Mouse (Mus musculus): Measurements from ENCODE around the gene Cmtm2b. TPM values are rescaled to one million over a fixed set of nuclear protein-coding genes. Genes with fewer than 3 reads are reported as not detected.
"Not testable (repeated sequence)": the region's sequence is repeated elsewhere in the genome, so short reads cannot be mapped to it uniquely, and the experiment has no call there.

Cmtm2b gene
- not detected for total RNA-seq (2022)

GRCm38 (mm10) chr8:104321930-104322329 is at the start of gene Cmtm2b:
Cmtm2b (plus strand) TSS chr8:104322230.
- DNase-seq (ENCODE audit: low spot score in 2 of 2), result not testable (repeated sequence)

- not testable (repeated sequence) for DNase-seq (ENCODE audit: low spot score in 2 of 2)
Observed at GRCm38 (mm10) chr8:104293081-104293480, 28.9 kb upstream of the Cmtm2b start, which contains the start of gene Cmtm2a. Cmtm2a (minus strand) TSS chr8:104293181.

- DNase-seq (ENCODE audit: low spot score in 2 of 2), result no peak
Observed at GRCm38 (mm10) chr8:104294396-104294795, 27.6 kb upstream of the Cmtm2b start.

GRCm38 (mm10) chr8:104301577-104301976 is 20.5 kb upstream of the Cmtm2b start:
- DNase-seq (ENCODE audit: low spot score in 2 of 2), result peak; percentile 7 to 9

- DNase-seq (ENCODE audit: low spot score in 2 of 2), result not testable (repeated sequence)
Observed at GRCm38 (mm10) chr8:104302536-104302935, 19.5 kb upstream of the Cmtm2b start.

- no peak for DNase-seq (ENCODE audit: low spot score in 2 of 2)
Observed at GRCm38 (mm10) chr8:104304962-104305361, 17.1 kb upstream of the Cmtm2b start.

GRCm38 (mm10) chr8:104308341-104308740 is 13.7 kb upstream of the Cmtm2b start:
- DNase-seq (ENCODE audit: low spot score in 2 of 2), result not testable (repeated sequence)

- DNase-seq (ENCODE audit: low spot score in 2 of 2), result peak in 1 of 2 experiments; percentile 10
Observed at GRCm38 (mm10) chr8:104309441-104310155, 12.4 kb upstream of the Cmtm2b start, which contains the start of the genes Gm45711 and Cmtm1. Gm45711 (minus strand) TSS chr8:104310081. Cmtm1 (minus strand) TSS chr8:104310145.

- not testable (repeated sequence) for DNase-seq (ENCODE audit: low spot score in 2 of 2)
Observed at GRCm38 (mm10) chr8:104312023-104312422, 10.0 kb upstream of the Cmtm2b start.

GRCm38 (mm10) chr8:104313311-104313710 is 8.7 kb upstream of the Cmtm2b start:
- DNase-seq (ENCODE audit: low spot score in 2 of 2), result no peak

GRCm38 (mm10) chr8:104321267-104321666 is 763 bp upstream of the Cmtm2b start, which contains the start of gene Gm11020:
Gm11020 (plus strand) TSS chr8:104321567.
- not testable (repeated sequence) for DNase-seq (ENCODE audit: low spot score in 2 of 2)

- DNase-seq (ENCODE audit: low spot score in 2 of 2), result no peak
Observed at GRCm38 (mm10) chr8:104332665-104333631, 10.9 kb downstream of the Cmtm2b start.

- DNase-seq (ENCODE audit: low spot score in 2 of 2), result no peak
Observed at GRCm38 (mm10) chr8:104333786-104334185, 11.8 kb downstream of the Cmtm2b start.

GRCm38 (mm10) chr8:104334196-104334595 is 12.2 kb downstream of the Cmtm2b start:
- DNase-seq (ENCODE audit: low spot score in 2 of 2), result no peak

GRCm38 (mm10) chr8:104336806-104337205 is 14.8 kb downstream of the Cmtm2b start:
- no peak for DNase-seq (ENCODE audit: low spot score in 2 of 2)

GRCm38 (mm10) chr8:104337890-104338289 is 15.9 kb downstream of the Cmtm2b start:
- no peak for DNase-seq (ENCODE audit: low spot score in 2 of 2)

- no peak for DNase-seq (ENCODE audit: low spot score in 2 of 2)
Observed at GRCm38 (mm10) chr8:104339229-104339982, 17.4 kb downstream of the Cmtm2b start, which contains the start of gene Cmtm3. Cmtm3 (plus strand) TSS chr8:104339410.

- DNase-seq (ENCODE audit: low spot score in 2 of 2), result no peak
Observed at GRCm38 (mm10) chr8:104339983-104340232, 17.9 kb downstream of the Cmtm2b start.

GRCm38 (mm10) chr8:104340233-104341105 is 18.4 kb downstream of the Cmtm2b start:
- peak; percentile 50 to 62 for DNase-seq (ENCODE audit: low spot score in 2 of 2)

- DNase-seq (ENCODE audit: low spot score in 2 of 2), result no peak
Observed at GRCm38 (mm10) chr8:104341106-104341561, 19.1 kb downstream of the Cmtm2b start.

Measured in layer of hippocampus, adult 8-10 months (tissue).